Mouse (Mus musculus): Measurements from ENCODE around the gene Ctrl.

DNA sequence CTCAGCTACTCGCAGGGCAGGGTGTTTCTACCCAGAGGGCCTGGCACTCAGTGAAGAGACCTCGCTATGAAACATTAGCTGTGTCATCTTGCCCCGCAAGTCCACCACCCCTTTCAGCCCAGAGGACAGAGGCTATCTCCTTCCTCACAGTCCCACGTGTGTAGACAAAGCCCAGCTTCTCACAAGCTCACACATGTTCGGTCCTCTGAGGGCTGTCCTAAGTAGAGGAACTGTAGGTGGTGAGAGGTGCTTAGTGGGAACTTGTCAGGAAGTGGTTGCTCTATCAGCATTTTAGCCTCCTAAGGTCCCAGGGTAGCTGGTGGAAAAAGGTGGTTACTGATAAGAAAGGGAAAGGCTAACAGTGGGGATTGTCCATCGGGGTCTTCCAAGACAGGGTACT is 1.4 kb upstream of the Ctrl start:
- TF ChIP-seq CTCF (IDR thresholded peaks at IDR 0.05; ENCODE audit: control insufficient read depth, insufficient read depth, insufficient read length) (no peak), MYOD1 (IDR thresholded peaks at IDR 0.05; ENCODE audit: control insufficient read depth, insufficient read length, low read depth) (no peak), MAX (IDR thresholded peaks at IDR 0.05) (no peak), CEBPB (IDR thresholded peaks at IDR 0.05; ENCODE audit: low read depth) (no peak)
